Mouse (Mus musculus) left cerebral cortex, postnatal 10 days (tissue): ENCODE measurements around the gene Iqschfp. TPM values are rescaled to one million over a fixed set of nuclear protein-coding genes. Genes with fewer than 3 reads are reported as not detected.

Experiments
- DNase-seq, 2 experiments: peaks; one replicate each; pipeline ENCODE4 v3.0.0; 2021 to 2022; ENCODE audit warnings: low spot score in 2 of 2, mixed read lengths in 1 of 2; ENCODE audit errors: extremely low spot score in 1 of 2
- intact Hi-C: fragments of 180-260 bp; cut with DNase I; formaldehyde crosslinking; loops from one replicate; pipeline ENCODE4 v1.15.1; 2025
- total RNA-seq, 2 experiments: library from RNA; stranded (reverse); gene quantifications; 2 replicates each; pipeline ENCODE4 v1.2.3; 2021

Iqschfp gene
- total RNA-seq, 2 experiments from 2014 or later = 9.6 to 11.7 TPM

DNA sequence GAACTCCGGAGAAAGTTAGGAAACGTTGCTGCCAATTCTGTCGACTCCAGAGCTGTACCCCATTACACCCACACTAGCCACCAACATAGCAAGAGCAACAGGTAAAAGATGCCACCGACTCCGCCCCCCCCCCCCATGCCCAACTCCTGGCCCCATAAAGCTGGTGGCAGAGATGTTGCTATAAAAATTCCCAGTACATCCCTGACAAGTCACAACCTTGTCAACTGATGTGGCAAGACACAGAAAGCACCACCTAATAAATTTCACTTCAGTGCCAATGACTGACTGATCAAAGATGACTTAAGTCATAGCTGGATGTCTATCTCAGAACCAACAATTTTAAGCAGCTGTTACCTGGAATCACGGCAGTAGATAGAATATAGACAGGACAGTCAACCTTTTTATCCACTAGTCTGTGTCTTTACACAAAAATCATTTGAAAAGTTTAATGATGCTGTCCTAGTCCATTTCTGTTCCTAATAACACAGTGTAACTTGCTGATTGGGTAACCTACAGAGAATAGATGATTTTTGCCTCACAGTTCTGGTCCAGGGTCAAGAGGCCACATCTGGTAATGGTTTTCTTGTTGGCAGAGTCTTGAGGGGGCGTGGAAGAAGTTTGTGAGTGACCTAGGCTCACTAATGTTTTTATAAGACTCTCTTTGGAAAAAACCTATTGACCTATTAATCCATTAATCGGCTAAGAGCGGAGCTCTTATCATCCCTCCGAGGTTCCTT, 561.9 kb downstream of the Iqschfp start:
- intact Hi-C loops = no loop called here
- no peak for DNase-seq

DNA sequence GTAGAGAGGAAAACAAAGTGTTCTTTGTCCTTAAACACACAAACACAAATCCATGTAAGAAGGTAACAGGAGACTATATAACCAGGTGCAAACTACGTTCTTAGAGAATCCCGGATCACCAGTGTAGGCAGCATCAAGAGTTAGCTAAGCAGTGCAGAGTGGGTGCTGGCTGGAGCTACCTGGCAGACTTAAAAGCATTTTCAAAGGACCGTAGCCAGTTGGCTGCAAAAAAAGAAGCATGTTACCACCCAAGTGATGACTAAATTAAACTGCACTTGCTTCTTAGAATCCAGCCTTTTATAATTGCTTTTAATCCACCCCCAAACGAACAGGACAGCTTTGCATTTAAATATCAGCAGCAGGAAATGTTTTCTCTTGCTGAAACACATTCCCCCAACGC, 574.6 kb downstream of the Iqschfp start:
- intact Hi-C loops = no loop called here
- DNase-seq = peak in 1 of 2 experiments; percentile 62

DNA sequence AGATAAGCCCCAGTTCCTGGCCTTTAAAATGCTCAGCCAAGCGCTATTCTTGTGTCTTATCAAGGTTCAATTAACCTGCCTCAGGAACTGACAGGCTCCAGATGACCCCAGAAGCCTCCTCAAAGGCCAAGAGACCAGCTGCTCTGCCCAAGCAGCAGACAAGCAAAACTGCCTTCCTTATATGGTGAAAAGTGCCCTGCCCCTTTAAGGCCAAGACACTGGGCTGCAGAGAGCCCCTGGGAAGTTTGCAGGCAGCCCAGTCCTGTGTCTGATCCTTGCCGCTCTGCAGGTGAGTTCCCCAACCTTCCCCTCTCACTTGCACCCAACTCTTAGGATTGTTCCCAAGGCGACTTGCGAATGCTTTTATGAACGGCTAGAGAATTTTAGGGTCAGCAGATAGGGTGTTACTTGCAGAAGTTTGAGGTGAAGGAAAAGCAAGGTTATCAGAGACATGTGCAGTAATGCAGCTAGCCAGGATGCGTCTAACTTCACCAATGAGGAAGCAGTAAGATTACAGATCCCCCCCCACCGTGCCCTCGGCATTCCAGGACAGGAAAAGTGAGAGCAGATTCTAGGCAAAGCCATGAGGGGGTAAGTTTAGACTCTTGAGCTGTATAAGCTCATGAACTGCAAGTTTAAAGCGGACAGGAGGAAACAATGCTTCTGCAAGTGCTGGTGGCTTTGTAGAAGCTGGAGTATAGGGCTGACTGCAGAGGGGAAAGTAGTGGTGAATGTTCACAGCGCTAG, 576.1 kb downstream of the Iqschfp start:
- no peak for DNase-seq
- intact Hi-C loops = no loop called here

DNA sequence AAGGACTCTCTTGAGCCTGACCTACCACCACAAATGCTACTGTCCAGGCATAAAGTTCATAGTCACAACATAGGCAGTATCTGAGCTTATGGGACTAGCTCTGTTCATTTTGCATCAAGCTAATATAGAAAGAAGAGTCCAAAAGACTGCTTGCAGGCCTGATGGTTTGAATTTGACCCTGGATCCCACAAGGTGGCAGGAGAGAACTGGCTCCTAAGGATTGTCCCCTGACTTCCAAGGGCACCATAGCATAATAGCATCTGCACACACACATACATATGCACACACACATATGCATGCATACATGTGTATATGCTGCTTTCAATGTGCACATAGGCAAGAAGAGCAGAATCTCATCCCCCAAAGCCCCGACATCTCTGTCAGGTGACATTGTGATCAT, 577.6 kb downstream of the Iqschfp start:
- DNase-seq = no peak
- intact Hi-C loops = no loop called here

DNA sequence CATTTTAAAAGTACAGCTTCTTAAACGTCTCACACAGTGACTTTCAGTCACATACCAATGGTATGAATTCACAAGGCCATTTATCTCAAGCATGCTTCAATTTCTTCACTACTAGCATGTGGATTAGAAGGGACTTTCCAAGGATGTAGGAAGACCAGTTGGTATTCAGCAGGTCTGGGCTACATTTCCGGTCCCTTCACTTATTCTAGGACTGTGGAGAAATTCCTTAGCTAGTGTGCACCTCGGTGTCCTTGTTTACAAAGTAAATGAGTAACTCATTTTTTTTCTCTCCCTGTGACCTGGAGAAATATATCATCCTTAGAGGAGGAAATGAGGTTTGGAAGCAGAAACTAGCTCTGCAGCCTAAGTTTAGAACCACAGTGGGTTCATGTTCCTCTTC, 578.0 kb downstream of the Iqschfp start:
- intact Hi-C loops = no loop called here
- DNase-seq = no peak

GRCm38 (mm10) chr3:68470622-68471021, 578.6 kb downstream of the Iqschfp start:
- intact Hi-C loops = no loop called here
- DNase-seq = no peak

DNA sequence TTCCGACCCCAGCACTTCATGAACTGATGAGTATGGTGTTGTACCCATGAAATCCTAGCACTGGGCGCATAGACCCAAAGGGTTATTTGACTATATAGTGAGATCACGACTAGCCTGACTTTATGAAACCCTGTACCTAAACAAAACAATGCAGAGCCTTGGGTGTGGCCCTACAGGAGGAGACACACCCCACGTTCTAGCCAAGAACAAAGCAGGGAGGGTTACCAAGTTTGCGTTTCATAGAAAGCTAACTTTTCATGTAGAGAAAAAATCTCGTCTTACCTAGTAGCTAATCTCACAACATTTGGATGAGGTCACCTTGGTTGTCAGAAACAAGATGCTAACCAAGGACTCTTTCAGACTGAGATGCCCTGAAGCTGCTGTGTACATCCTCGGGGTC, 584.3 kb downstream of the Iqschfp start:
- DNase-seq = no peak
- intact Hi-C loops = no loop called here

GRCm38 (mm10) chr3:68477478-68477877, 585.4 kb downstream of the Iqschfp start:
- intact Hi-C loops = no loop called here

DNA sequence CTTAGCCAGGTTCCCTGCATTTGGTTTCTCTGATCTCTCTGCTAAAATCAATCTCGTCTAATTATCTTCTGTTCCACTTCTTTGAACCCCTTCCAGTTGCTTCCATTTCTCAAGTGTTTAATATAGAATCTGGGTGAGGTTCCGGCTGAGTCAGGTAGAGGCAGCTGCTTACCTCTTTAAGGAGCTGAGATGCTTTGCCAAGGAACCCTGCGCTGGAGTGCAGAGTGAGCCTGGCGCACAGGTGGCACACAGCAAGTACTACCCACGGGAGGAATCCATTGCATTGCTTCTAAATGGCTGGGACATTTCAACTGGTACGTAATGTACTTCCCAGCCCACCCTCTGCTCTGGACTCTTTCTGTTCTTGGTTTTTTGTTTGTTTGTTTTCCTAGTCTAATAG, 587.2 kb downstream of the Iqschfp start:
- DNase-seq = no peak
- intact Hi-C loops = no loop called here

More at GRCm38 (mm10) chr3:68477478-68477877, 585.4 kb downstream of the Iqschfp start:
- no peak for DNase-seq

DNA sequence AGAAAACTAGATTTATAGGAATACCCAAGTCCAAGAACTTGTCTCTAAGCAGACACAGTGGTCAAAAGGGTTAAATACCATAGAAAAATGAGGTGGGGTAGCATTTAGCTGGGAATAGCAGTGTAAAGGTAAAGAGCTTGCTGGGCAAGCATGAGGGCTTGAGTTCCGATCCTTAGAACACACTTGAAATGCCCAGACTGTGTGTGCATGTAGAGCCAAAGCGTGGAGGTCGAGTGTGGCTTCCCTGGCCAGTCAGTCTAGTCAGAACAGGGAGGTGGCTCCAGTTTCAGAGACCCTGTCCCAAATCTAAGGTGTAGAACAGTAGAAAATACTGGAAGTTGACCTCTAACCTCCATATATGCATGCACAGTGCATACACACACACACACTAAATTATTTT, 591.5 kb downstream of the Iqschfp start:
- intact Hi-C loops = no loop called here

DNA sequence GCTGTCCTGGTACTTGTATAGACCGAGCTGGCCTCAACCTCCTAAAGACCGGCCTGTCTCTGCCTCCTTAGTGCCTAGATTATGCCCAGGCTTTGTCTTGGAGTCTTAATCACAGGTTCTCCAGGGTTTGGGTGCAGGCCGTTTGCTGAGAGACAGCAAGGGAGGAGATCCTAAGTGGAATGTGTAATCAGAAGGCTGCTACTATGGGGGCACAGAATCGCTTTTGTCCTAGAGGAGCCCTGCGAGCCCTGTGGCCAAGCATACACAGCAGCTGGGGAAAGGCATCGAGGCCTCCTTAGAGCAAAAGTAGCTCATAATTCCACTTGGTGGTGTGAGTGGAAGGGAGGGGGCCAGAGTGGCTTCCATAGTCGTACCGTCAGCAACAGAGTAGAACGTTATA, 592.0 kb downstream of the Iqschfp start:
- no peak for DNase-seq
- intact Hi-C loops = no loop called here

More for the DNA sequence above, 591.5 kb downstream of the Iqschfp start:
- no peak for DNase-seq

- intact Hi-C loops = no loop called here
Observed at GRCm38 (mm10) chr3:68484561-68484960, 592.5 kb downstream of the Iqschfp start.

DNA sequence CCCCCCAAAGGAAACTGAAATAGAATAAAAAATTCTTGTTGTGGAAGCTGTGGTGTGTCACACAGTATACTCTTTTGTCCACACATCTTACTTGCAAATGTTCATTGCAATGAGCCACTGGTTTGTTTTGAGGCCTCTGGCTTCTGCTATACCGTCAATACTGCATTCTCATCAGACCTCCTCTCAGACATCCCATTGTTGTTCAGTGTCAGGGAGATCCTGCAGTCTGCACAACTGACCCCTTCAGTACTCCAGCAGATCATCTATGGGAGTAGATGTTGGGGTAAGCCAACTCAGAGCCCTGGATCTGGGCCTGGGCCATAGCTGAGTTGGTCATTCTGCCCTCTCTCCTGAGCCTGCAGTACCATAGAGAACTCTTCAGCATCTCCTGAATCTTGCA, 595.6 kb downstream of the Iqschfp start:
- no peak for DNase-seq
- intact Hi-C loops = no loop called here

More at GRCm38 (mm10) chr3:68484561-68484960, 592.5 kb downstream of the Iqschfp start:
- no peak for DNase-seq

- DNase-seq = no peak
- intact Hi-C loops = no loop called here
Observed at GRCm38 (mm10) chr3:68488316-68488715, 596.3 kb downstream of the Iqschfp start.

GRCm38 (mm10) chr3:68491516-68491915, 599.5 kb downstream of the Iqschfp start:
- DNase-seq = no peak
- intact Hi-C loops = loop anchor here (5.0 kb wide), 1 partner anchor 434 kb away; no protein-coding TSS in a partner anchor

DNA sequence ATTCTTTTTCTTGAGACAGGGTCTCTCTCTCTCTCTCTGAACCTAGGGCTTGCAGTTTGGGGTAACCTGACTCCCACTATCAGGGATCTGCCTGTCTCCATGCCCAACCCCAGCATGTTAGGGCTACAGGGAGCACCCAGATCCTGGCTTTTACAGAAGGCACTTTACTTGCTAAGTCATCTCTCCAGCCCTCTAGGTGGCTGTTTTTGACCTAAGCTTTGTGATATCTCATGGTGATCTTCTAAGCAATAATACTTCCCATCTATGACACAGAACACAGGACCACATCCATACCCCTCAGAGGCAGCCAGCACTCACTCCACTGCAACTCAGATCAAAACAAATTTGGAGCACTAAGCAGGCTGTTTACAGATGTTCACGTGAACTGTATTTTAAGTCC, 600.0 kb downstream of the Iqschfp start:
- intact Hi-C loops = loop anchor here (5.0 kb wide), 1 partner anchor 435 kb away; no protein-coding TSS in a partner anchor
- no peak for DNase-seq

DNA sequence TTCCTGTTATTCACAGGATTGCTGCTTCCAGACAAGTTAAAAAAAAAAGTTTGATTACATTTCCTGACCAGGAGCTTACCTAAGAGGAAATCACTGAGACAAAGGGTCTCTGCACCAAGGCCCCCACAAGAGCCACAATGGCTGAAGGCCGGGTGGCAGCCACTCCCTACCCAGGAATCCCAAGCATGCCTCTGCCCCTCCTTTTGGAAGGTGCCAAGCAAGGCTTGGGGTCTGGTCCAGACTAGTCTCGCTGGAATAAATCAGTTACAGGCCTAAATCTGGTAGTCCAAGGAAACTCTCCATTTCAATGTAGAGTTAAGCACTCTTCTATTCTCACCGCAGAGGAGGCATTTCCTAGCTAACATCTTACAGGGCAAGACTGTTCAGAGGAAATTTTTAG, 600.5 kb downstream of the Iqschfp start:
- intact Hi-C loops = loop anchor here (5.0 kb wide), 1 partner anchor 435 kb away; no protein-coding TSS in a partner anchor
- peak in 1 of 2 experiments; percentile 40 for DNase-seq

DNA sequence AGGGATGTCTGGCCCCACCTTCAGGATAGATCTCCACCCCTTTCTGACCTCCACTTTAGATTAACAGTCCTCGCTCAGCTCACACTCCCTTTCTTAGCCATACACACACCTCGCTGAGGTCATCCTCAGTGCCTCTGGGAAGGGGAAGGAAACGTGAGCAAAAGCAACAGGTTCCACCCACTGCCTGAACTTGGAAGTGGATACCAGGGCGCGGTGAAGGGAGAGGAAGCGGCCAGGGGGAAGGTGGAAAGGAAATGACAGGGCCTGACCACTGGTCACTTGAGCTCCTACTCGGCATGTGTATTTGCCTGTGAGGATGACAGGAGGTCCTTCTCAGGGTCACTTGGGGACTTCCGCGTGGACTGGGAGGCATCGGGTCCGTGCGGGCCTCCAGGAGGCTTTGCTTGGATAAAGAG, 601.1 kb downstream of the Iqschfp start:
- intact Hi-C loops = loop anchor here (5.0 kb wide), 1 partner anchor 436 kb away; no protein-coding TSS in a partner anchor
- DNase-seq = peak in 1 of 2 experiments; percentile 70

DNA sequence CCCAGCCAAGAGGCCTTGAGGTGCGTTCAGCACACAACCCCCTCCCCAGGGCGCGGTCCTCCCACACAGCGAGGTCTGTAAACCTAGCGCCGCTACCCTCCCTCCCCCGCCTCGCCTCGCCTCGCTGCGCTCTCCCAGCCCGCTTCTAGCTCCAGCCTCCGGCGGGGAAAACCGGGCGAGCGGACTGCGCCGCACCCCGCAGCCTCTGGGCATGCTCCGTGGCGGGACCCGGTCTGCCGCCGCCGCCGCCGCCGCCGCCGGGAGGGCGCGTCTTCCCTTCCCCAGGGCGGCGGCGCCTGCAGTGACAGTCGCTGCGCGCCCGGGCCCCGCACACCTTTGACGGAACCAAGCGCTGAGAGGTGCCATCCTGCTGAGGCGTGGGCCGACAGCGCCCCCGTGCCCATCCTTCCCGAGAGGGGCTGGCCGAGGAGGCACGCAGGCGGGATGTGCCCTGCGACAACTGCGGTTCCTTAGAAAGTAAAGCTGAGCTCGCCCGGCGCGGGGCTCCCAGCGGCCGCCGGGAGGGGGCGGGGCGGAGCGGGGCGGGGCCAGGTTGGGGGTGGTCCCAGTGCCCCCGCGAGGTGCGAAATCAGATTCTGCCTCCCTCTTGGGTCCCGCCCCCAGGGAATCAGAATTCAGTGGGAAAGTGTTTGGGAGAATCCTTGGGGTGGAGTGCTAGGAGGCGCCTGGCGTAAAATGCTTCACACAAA, 601.7 kb downstream of the Iqschfp start:
- intact Hi-C loops = loop anchor here (5.0 kb wide), 1 partner anchor 436 kb away; no protein-coding TSS in a partner anchor
- DNase-seq = peak; percentile 53 to 85
